Mouse (Mus musculus) cortical plate, adult 2 months (tissue): ENCODE data around the gene Rrp12.

Experiments
- CTCF ChIP-seq: fragments of 200-500 bp; IDR thresholded peaks from 2 replicates; pipeline ENCODE4 v1.5.1; 2011; ENCODE audit warnings: mild to moderate bottlenecking, control low read depth, low read length; ENCODE audit not compliant: insufficient read depth; ENCODE audit errors: extremely low read depth
- POLR2A ChIP-seq: fragments of 200-500 bp; IDR thresholded peaks from 2 replicates; pipeline ENCODE4 v1.6.1; 2011; ENCODE audit warnings: mild to moderate bottlenecking, low read length, control low read depth; ENCODE audit not compliant: insufficient read depth; ENCODE audit errors: extremely low read depth

DNA sequence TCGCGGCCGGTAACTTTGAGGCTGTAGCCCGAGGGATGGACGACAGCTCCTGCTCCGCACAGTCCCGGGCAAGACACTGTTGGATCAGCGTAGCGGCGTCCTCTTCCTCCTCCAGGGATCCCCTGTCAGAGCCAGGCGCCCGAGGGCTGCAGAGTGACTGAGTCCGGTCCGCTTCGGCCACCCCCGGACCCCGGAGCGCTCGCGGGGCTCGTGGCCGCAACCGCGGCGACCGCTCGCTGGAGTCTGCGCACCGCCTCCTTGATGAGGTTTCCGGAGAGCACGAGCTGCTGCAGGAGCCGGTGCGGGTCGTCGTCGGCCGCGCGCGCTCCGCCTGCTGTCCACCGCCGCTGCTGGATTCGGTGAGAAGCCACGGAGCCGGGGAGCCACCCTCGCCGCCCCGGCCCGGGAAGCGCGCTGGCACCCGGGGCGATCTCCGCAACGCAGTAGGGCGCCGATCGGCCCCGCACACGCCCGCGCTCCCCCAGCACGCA lies 48.8 kb downstream of the Rrp12 start:
- TF ChIP-seq POLR2A, result no peak
- no peak for TF ChIP-seq CTCF
